Mouse (Mus musculus) gastrocnemius, postnatal 4 days (tissue): ENCODE results near the gene Gm13271. TPM values are rescaled to one million over a fixed set of nuclear protein-coding genes. Genes with fewer than 3 reads are reported as not detected.

Experiments
- total RNA-seq, 2 experiments: library from RNA; stranded (reverse); gene quantifications; 2 replicates each; pipeline ENCODE4 v1.2.3; 2021

The Gm13271 gene
- total RNA-seq, 2 experiments from 2014 or later: not detected

Other genes with a start within 250 kb of the Gm13271 start
- not detected for gene Ifnb1, start 232.1 kb upstream of the Gm13271 start, total RNA-seq
- gene Ifna15, start 196.6 kb upstream of the Gm13271 start, total RNA-seq: not detected
- not detected for gene Ifna14, start 183.1 kb upstream of the Gm13271 start, total RNA-seq
- not detected for gene Ifna9, start 162.5 kb upstream of the Gm13271 start, total RNA-seq
- gene Ifna12, start 151.5 kb upstream of the Gm13271 start, total RNA-seq: not detected
- gene C87499, start 120.5 kb upstream of the Gm13271 start, total RNA-seq: not detected
- not detected for gene Ifna13, start 110.4 kb upstream of the Gm13271 start, total RNA-seq
- gene Ifna16, start 77.9 kb upstream of the Gm13271 start, total RNA-seq: not detected
- not detected for gene Ifna2, start 71.0 kb upstream of the Gm13271 start, total RNA-seq
- not detected for gene Ifnab, start 63.5 kb upstream of the Gm13271 start, total RNA-seq
- gene Gm26566, start 33.1 kb upstream of the Gm13271 start, total RNA-seq: under 1 TPM in 1 of 2 experiments, not detected in 1; 0.98 TPM
- 10 to 100 TPM; 81.9 to 94.2 TPM for gene Klhl9, start 32.4 kb upstream of the Gm13271 start, total RNA-seq
- not detected for gene Gm13283, start 5.3 kb downstream of the Gm13271 start, total RNA-seq
- not detected for gene Gm13290, start 19.0 kb downstream of the Gm13271 start, total RNA-seq
- gene Gm13289, start 22.1 kb downstream of the Gm13271 start, total RNA-seq: not detected
- gene Gm13272, start 25.0 kb downstream of the Gm13271 start, total RNA-seq: not detected
- gene Ifnz, start 27.3 kb downstream of the Gm13271 start, total RNA-seq: not detected
- gene Gm13276, start 30.8 kb downstream of the Gm13271 start, total RNA-seq: not detected
- gene Gm13277, start 33.8 kb downstream of the Gm13271 start, total RNA-seq: not detected
- not detected for gene Gm13278, start 36.7 kb downstream of the Gm13271 start, total RNA-seq
- not detected for gene Gm13275, start 39.6 kb downstream of the Gm13271 start, total RNA-seq
- gene Gm13279, start 42.5 kb downstream of the Gm13271 start, total RNA-seq: not detected
- under 1 TPM; 0.37 to 0.54 TPM for gene Gm13285, start 44.8 kb downstream of the Gm13271 start, total RNA-seq
- not detected for gene Gm13287, start 48.4 kb downstream of the Gm13271 start, total RNA-seq
- not detected for gene Gm13288, start 50.7 kb downstream of the Gm13271 start, total RNA-seq
- not detected for gene Ifna7, start 61.4 kb downstream of the Gm13271 start, total RNA-seq
- gene Ifna11, start 65.1 kb downstream of the Gm13271 start, total RNA-seq: not detected
- not detected for gene Ifna6, start 72.5 kb downstream of the Gm13271 start, total RNA-seq
- gene Ifna5, start 80.7 kb downstream of the Gm13271 start, total RNA-seq: not detected
- not detected for gene Ifna4, start 87.0 kb downstream of the Gm13271 start, total RNA-seq
- not detected for gene Ifna1, start 95.2 kb downstream of the Gm13271 start, total RNA-seq
- not detected for gene Ifne, start 125.3 kb downstream of the Gm13271 start, total RNA-seq